Mouse (Mus musculus) midbrain, embryonic 13.5 days (tissue): ENCODE results near the gene Neurl2. TPM values are rescaled to one million over a fixed set of nuclear protein-coding genes. Genes with fewer than 3 reads are reported as not detected.
"Not testable (repeated sequence)": the region's sequence is repeated elsewhere in the genome, so short reads cannot be mapped to it uniquely, and the experiment has no call there.

ENCODE experiments used
- ATAC-seq: fragments of 200-750 bp; cut with Nextera tagmentation; 2 replicates; pipeline ENCODE4 v1.8.0; 2017; ENCODE audit warnings: mild to moderate bottlenecking, moderate TSS enrichment, moderate library complexity
- H3K27ac ChIP-seq: fragments of 300-500 bp; sonication (generic); 2 replicates; pipeline ENCODE4 v1.5.1; 2015; ENCODE audit warnings: inconsistent platforms, mild to moderate bottlenecking, moderate library complexity
- H3K27me3 ChIP-seq: fragments of 300-500 bp; sonication (generic); 2 replicates; pipeline ENCODE4 v1.6.1; 2015; ENCODE audit warnings: mild to moderate bottlenecking, inconsistent platforms
- H3K36me3 ChIP-seq: fragments of 300-500 bp; sonication (generic); 2 replicates; pipeline ENCODE4 v1.6.1; 2015; ENCODE audit warnings: mild to moderate bottlenecking, inconsistent platforms
- H3K4me1 ChIP-seq: fragments of 300-500 bp; sonication (generic); replicated peaks from 2 replicates; pipeline ENCODE4 v1.6.1; 2015; ENCODE audit warnings: inconsistent platforms
- H3K4me2 ChIP-seq: fragments of 300-500 bp; sonication (generic); replicated peaks from 2 replicates; pipeline ENCODE4 v1.6.1; 2015; ENCODE audit warnings: moderate library complexity, mild to moderate bottlenecking, inconsistent platforms
- H3K4me3 ChIP-seq: fragments of 300-500 bp; sonication (generic); replicated peaks from 2 replicates; pipeline ENCODE4 v1.5.1; 2015; ENCODE audit warnings: mild to moderate bottlenecking, inconsistent platforms
- H3K9ac ChIP-seq: fragments of 300-500 bp; sonication (generic); replicated peaks from 2 replicates; pipeline ENCODE4 v1.6.1; 2015; ENCODE audit warnings: mild to moderate bottlenecking, inconsistent platforms
- H3K9me3 ChIP-seq: fragments of 300-500 bp; sonication (generic); 2 replicates; pipeline ENCODE4 v1.6.1; 2016; ENCODE audit warnings: mild to moderate bottlenecking, inconsistent platforms
- WGBS: fragments of 180-500 bp; shearing (Covaris S2); methylation state at CpG from one replicate; pipeline ENCODE4 v1.1.7; 2015; 5-methylcytosine and 5-hydroxymethylcytosine counted together
- polyA plus RNA-seq: library from polyadenylated mRNA; unstranded; fragments of >200 nt; fragmentation: Nextera tagmentation; extraction: Ambion mirVana; gene quantifications from 2 replicates; pipeline ENCODE4 v1.2.1, GENCODE M21; 2015

Neurl2 gene
- polyA plus RNA-seq = 4.7 TPM in 2 replicates

DNA sequence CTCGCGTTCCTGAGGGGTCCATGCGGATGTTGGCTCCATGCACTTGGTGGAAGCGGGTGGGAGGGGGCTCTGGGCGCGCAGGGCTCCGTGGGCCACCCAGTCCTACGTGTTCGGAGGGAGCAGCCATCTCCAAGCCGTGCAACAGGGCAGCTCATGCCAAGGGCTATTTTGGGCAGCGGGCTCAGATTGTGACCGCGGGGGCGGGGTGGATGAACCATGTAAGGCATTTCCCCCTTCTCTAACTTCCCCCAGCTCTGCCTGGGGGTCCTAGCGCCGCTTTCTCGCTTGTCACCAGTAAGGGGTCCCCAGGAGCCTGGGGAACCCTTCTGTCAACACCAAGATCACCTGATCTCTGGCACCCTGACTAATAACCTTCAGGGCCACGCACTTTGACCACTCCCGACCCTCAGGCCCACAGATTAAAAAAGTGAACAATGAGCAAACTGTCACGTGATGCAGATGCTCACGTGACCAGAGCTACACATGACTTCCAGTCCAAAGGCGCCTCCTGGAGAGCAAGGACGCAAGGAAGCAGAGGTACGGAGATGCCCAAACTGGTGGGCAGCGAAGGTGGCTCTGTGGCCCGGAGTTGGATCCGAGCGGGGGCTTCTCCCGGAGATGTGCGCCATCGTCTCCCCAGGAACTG is at the start of gene Neurl2:
TSS of gene Neurl2 (minus strand) at position 143 of the 646 bp plus-strand sequence.
- Histone ChIP-seq H3K9ac (peak within 1 kb of the TSS; percentile 83), H3K36me3 (peaks cover 28% of the 10 kb centered on the region), H3K4me2 (peak within 1 kb of the TSS; percentile 99), H3K9me3 (no peaks in the 10 kb centered on the region), H3K27ac (peak within 1 kb of the TSS; percentile 74), H3K4me3 (peak within 1 kb of the TSS; percentile 70), H3K27me3 (no peaks in the 10 kb centered on the region), H3K4me1 (peaks cover 27% of the 10 kb centered on the region)
- WGBS = under 1% methylated on average over 31 of the region's 31 CpGs
- ATAC-seq = peak; percentile 77

DNA sequence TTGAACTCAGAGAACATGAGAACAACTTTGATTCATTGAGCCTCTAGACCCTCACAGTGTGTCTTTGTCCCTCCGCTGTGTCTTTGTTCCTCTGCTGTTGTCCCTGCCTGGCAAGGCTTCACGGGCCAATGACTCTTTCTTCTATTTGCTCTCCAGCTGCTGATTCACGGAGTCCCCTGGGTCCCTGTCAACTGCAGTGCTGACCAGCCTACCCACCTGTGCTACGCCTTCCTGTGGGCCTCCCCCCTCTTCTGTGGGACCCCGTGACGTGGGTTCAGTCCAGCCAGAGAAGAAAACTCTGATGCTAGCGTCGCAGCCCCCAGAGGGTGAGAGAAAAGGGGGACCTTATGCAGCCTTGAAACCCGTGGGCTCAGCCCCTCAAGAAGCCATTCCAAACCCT is 49.4 kb upstream of the Neurl2 start:
- WGBS = 34% methylated on average over 9 of the region's 9 CpGs
- ATAC-seq = no peak
- Histone ChIP-seq H3K9me3 (no peaks in the 10 kb centered on the region), H3K27me3 (no peaks in the 10 kb centered on the region), H3K4me2 (no peak overlapping the region), H3K4me1 (peaks cover 27% of the 10 kb centered on the region), H3K4me3 (no peak overlapping the region), H3K36me3 (peaks cover 50% of the 10 kb centered on the region), H3K9ac (peak overlapping the region; percentile 46; the same call in 1 of the 2 replicates), H3K27ac (peak overlapping the region; percentile 79)

DNA sequence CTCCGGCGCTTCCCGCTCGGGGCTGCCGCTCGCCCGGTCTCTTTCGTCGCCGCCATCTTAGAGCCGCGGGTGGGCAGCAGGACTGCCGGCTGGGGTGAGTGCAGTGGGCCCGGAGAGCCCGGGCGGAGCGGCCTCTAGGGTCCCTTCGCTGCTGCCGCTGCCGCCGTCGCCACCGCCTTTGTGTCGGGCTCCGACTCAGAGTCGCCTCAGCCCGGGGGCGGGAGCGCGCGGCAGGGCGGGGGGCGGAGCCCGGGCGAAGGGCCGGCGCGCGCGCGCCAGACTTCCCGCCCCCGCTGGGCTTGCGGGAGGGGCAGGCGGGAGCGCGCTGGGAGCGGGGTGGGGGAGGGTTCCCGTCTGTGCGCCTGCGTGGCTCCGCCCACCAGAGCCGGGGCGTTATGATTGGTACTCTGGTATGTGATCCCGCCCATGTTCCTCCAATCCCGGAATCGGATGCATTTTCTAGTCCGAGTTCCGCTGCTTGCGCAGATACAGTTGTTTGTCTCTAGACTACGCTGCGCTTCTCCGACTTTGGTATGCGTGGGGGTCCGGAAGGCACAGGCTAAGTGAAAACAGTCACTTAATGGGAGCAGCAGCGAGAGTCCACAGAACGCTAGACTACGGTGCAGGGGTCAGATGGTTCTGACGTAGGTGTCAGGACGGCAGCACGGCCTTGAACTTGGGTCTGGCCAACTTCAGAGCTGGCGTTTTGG is 46.5 kb upstream of the Neurl2 start:
- ATAC-seq = peak; percentile 87
- under 1% methylated on average over 47 of the region's 72 CpGs for WGBS

DNA sequence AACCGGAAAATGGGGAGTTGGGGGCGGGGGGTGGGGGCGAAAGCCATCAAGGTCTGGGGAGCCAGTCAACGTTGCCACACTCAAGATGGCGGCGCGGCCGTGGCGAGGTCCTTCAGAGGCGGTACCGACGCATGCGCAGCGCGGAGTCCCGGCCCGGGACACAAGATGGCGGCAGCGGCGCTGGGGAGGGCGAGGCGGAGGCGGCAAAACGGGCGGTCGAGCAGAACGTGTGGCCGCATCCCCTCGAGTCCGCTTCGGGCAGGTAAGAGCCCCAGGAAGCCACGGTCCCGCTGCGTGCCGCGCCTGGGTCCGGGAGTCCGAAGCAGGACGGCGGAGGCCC is 45.9 kb upstream of the Neurl2 start, which contains the start of gene Pcif1:
TSS of gene Pcif1 (plus strand) at position 77 of the 340 bp plus-strand sequence.
- peak; percentile 88 for ATAC-seq
- peak within 1 kb of the TSS; percentile 100 for H3K27ac ChIP-seq
- H3K4me1 ChIP-seq = peaks cover 34% of the 10 kb centered on the region
- 0% methylated on average over 40 of the region's 40 CpGs for WGBS
- H3K9me3 ChIP-seq = no peaks in the 10 kb centered on the region
- H3K4me3 ChIP-seq = peak within 1 kb of the TSS; percentile 77
- peaks cover 16% of the 10 kb centered on the region for H3K36me3 ChIP-seq
- H3K27me3 ChIP-seq = no peaks in the 10 kb centered on the region
- H3K9ac ChIP-seq = peak within 1 kb of the TSS; percentile 99
- H3K4me2 ChIP-seq = peak within 1 kb of the TSS; percentile 91

More for the DNA sequence above, 46.5 kb upstream of the Neurl2 start:
- Histone ChIP-seq H3K4me3 (peak overlapping the region; percentile 77), H3K9me3 (no peaks in the 10 kb centered on the region), H3K36me3 (peaks cover 21% of the 10 kb centered on the region), H3K4me2 (peak overlapping the region; percentile 91), H3K9ac (peak overlapping the region; percentile 99), H3K27ac (peak overlapping the region; percentile 100), H3K27me3 (no peaks in the 10 kb centered on the region), H3K4me1 (peaks cover 34% of the 10 kb centered on the region)

DNA sequence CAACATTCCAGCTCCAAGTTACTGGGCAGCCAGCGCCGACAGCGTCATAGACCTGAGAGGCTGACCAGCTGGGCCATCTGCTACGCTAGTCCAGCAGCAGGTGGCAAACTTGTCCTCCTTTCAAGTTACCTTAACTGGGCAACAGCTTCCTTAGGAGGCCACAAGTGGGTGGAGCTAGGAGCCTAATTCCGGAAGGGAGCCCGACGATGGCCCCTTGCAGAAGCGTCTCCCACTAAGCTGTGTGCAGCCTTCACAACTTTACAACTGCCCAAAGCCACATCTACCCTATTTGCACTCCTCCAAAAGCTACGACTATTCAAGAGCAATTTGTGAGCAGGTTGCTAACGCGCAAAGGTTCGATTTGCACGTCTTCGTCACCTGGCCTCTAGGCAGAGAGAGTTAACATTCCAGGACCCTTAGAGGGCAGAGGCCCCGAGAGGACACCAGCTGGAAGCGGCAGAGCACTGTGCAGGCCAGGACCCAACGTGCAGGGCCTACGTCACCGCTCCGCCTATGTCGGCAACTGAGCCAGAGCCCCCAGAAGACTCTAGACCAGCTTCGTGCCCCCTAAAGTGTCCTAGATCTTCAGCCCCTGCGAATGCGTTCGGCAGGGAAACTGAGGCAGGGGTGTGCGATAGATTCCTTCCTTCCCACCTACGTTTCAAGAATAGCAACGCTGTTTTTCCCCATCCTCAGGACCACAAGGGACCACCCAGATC is 45.4 kb upstream of the Neurl2 start:
- Histone ChIP-seq H3K4me1 (peaks cover 34% of the 10 kb centered on the region), H3K27ac (peak overlapping the region; percentile 100), H3K9ac (peak overlapping the region; percentile 99), H3K9me3 (no peaks in the 10 kb centered on the region), H3K27me3 (no peaks in the 10 kb centered on the region), H3K4me3 (peak overlapping the region; percentile 77), H3K4me2 (peak overlapping the region; percentile 91), H3K36me3 (peaks cover 11% of the 10 kb centered on the region)
- ATAC-seq = peak; percentile 71
- WGBS = 3% methylated on average over 28 of the region's 28 CpGs

DNA sequence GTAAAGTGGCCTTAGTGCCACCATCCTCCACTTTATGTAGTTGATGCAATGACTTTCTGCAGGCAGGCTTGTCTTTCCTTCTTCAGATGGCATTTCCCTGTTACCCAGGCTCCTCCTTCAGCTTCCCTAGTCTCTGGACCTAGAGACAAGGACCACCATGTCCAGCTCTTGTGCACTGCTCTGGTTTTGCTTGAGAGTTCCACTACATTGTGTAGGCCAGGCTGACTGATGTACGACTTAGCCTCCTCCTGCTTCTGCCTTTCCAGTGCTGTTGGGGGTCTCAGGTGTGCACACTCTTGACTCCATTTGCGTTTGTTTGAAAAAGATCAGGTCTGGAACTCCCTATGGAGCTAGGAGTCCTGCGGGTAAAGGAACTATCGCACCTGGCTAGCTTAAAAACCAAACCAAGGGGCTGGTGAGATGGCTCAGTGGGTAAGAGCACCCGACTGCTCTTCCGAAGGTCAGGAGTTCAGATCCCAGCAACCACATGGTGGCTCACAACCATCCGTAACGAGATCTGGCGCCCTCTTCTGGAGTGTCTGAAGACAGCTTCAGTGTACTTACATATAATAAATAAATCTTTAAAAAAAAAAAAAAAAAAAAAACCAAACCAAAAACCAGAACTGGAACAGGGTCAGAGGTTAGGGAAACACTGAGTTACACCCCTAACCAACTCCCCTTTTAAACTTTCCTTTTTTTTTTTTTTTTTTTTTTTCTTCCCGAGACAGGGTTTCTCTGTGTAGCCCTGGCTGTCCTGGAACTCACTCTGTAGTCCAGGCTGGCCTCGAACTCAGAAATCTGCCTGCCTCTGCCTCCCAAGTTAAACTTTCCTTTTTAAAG is 44.3 kb upstream of the Neurl2 start:
- WGBS = 73% methylated on average over 11 of the region's 11 CpGs
- Histone ChIP-seq H3K4me1 (peaks cover 31% of the 10 kb centered on the region), H3K4me3 (peak overlapping the region; percentile 77; the same call in 1 of the 2 replicates), H3K4me2 (peak overlapping the region; percentile 91)
- H3K36me3 ChIP-seq, H3K9ac ChIP-seq, H3K9me3 ChIP-seq, ATAC-seq, H3K27ac ChIP-seq, H3K27me3 ChIP-seq: not testable (repeated sequence)

DNA sequence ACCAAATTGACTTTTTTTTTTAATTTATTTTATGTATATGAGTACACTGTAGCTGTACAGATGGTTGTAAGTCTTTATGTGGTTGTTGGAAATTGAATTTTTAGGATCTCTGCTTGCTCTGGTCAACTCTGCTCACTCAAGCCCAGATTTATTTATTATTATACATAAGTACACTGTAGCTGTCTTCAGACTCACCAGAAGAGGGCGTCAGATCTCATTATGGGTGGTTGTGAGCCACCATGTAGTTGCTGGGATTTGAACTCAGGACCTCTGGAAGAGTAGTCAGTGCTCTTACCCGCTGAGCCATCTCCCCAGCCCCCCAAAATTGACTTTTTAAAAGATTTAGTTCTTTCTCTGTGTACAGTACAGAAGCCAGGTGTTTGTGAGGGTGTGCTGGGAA is 42.4 kb upstream of the Neurl2 start:
- H3K4me3 ChIP-seq, H3K9me3 ChIP-seq, ATAC-seq, H3K4me2 ChIP-seq, H3K36me3 ChIP-seq, H3K27me3 ChIP-seq, H3K27ac ChIP-seq, H3K9ac ChIP-seq: not testable (repeated sequence)
- peaks cover 22% of the 10 kb centered on the region for H3K4me1 ChIP-seq
- 45% methylated on average over 2 of the region's 2 CpGs for WGBS

DNA sequence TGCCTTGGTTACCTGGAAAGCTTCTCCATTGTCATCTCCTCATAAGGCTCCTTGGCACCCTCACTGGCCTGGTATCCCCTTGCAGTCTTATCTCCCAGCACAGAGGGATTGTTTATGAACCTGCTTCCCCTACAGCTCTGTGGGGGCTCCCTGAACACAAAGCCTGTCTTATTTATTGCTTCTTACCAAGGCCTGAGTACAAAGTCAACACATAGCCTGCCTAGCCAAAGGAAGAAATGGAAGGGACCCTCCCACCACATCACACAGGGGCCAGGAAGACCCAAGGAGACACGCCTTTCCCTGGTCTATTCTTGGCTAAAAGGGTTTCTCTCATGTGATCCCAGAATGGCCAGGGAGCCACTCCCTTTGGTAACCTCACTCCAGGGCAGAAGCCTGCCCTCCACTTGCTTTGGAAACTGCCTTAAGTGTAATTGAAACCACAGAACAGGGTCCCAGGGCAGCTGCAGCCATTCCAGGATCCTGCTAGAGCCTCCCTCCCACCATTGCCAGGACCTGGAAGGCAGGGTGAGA is 41.0 kb upstream of the Neurl2 start:
- no peak overlapping the region for H3K4me2 ChIP-seq
- no peaks in the 10 kb centered on the region for H3K27me3 ChIP-seq
- no peak overlapping the region for H3K27ac ChIP-seq
- no peak overlapping the region for H3K4me3 ChIP-seq
- WGBS = 50% methylated on average over 1 of the region's 1 CpGs
- no peak overlapping the region for H3K9ac ChIP-seq
- no peak for ATAC-seq
- no peaks in the 10 kb centered on the region for H3K36me3 ChIP-seq
- no peaks in the 10 kb centered on the region for H3K9me3 ChIP-seq
- H3K4me1 ChIP-seq = peaks cover 16% of the 10 kb centered on the region

DNA sequence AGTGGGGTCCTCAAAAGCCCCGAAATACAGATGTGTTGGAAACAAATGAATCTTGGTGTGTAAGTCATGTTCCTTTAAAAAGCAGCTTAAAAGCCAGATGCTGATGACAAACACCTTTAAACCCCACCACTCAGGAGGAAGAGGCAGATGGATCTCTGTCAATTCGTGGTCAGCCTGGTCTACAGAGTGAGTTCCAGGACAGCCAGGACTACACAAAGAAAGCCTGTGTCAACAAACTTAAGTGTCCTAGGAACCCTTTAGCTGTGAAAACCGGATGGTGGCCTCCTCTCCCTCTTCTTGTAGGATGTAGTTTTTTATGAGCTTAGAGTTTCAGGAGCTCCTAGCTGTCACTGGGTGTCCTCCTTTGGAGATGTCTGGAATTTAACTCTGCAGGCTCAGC is 40.4 kb upstream of the Neurl2 start:
- H3K36me3 ChIP-seq = no peaks in the 10 kb centered on the region
- no peak overlapping the region for H3K9ac ChIP-seq
- H3K27ac ChIP-seq = no peak overlapping the region; the same call in 1 of the 2 replicates
- H3K4me2 ChIP-seq = no peak overlapping the region
- H3K4me3 ChIP-seq = no peak overlapping the region
- no peak for ATAC-seq
- 67% methylated on average over 3 of the region's 3 CpGs for WGBS
- peaks cover 15% of the 10 kb centered on the region for H3K4me1 ChIP-seq
- no peaks in the 10 kb centered on the region for H3K9me3 ChIP-seq
- no peaks in the 10 kb centered on the region for H3K27me3 ChIP-seq

DNA sequence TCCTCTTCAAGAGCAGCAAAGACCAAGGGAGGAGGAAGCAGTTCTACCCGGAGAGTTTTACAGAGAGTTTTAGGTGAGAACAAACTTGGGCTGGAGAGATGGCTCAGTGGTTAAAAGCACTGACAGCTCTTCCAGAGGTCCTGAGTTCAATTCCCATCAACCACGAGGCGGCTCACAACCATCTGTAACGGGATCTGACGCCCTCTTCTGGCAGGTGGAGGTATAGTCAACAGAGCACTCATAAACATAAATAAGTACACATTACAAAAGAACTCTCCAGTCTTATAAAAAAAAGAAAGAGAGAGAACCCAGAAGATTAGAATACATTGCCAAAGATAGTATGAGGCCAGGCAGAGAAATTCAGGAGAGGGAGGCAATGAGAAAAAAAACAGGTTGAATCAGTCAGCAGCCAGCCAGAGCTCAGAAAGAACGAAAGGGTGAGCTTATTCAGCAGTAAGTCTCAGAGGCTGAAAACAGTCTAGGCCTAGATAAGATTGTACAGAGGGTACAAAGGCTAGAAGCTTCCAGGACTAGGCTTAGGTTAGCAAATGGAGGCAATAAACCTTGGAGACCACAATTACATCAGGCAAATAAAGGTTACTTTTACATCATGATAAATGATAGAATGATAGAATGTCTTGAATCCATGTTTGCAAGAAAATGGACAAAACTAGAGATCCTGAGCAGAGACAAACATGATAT is 38.5 kb upstream of the Neurl2 start:
- WGBS = 62% methylated on average over 6 of the region's 6 CpGs
- Histone ChIP-seq H3K9me3 (no peaks in the 10 kb centered on the region), H3K4me1 (no peaks in the 10 kb centered on the region; the same call in 1 of the 2 replicates), H3K27ac (no peak overlapping the region), H3K27me3 (no peaks in the 10 kb centered on the region), H3K36me3 (no peaks in the 10 kb centered on the region), H3K4me2 (no peak overlapping the region), H3K9ac (no peak overlapping the region), H3K4me3 (no peak overlapping the region)
- no peak for ATAC-seq

DNA sequence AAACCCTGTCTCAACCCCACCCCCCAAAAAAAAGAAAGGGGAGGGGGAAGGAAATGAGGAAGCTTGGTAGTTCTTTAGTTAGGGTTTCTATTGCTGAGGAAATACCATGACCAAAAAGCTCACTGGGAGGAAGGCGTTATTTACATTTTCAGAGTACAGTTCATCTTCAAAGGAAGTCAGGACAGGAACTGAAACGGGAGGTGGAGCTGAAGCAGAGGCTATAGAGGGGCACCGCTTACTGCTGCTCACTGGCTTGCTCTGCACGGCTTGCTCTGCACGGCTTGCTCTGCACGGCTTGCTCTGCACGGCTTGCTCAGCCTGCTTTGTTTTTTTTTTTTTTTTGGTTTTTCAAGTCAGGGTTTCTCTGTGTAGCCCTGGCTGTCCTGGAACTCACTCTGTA is 35.2 kb upstream of the Neurl2 start:
- Histone ChIP-seq H3K36me3 (no peaks in the 10 kb centered on the region), H3K9ac (no peak overlapping the region), H3K4me3 (no peak overlapping the region), H3K27me3 (no peaks in the 10 kb centered on the region), H3K4me2 (no peak overlapping the region), H3K4me1 (no peaks in the 10 kb centered on the region), H3K9me3 (no peaks in the 10 kb centered on the region), H3K27ac (no peak overlapping the region)
- ATAC-seq = no peak
- 88% methylated on average over 7 of the region's 7 CpGs for WGBS
